Mouse (Mus musculus) thymus, postnatal 10 days (tissue): Measurements from ENCODE around the gene Tgfb2.

ENCODE experiments used
- DNase-seq, 2 experiments: peaks; one replicate each; pipeline ENCODE4 v3.0.0; 2021; ENCODE audit warnings: low spot score in 2 of 2

Gene Tgfb2

GRCm38 (mm10) chr1:186582113-186582512, 123.7 kb downstream of the Tgfb2 start:
- no peak for DNase-seq

GRCm38 (mm10) chr1:186581666-186582065, 124.1 kb downstream of the Tgfb2 start:
- DNase-seq = no peak

GRCm38 (mm10) chr1:186581114-186581513, 124.7 kb downstream of the Tgfb2 start:
- no peak for DNase-seq

GRCm38 (mm10) chr1:186577302-186577701, 128.5 kb downstream of the Tgfb2 start:
- DNase-seq = no peak

- no peak for DNase-seq
Measured at GRCm38 (mm10) chr1:186575629-186576028, 130.2 kb downstream of the Tgfb2 start.

GRCm38 (mm10) chr1:186575074-186575473, 130.7 kb downstream of the Tgfb2 start:
- DNase-seq = no peak
